Mouse (Mus musculus): ENCODE measurements at regions not wholly inside any gene's neighbourhood (a gene's known extent, or its start where the extent isn't known, plus 50 kb on each side); places are given as distances from the start of the nearest gene placed in this dataset.

GRCm38 (mm10) chr1:135665484-135665883 lies 54.4 kb upstream of the Csrp1 start:
- in situ Hi-C loops (cut with MboI, MseI) = no loop called here

DNA sequence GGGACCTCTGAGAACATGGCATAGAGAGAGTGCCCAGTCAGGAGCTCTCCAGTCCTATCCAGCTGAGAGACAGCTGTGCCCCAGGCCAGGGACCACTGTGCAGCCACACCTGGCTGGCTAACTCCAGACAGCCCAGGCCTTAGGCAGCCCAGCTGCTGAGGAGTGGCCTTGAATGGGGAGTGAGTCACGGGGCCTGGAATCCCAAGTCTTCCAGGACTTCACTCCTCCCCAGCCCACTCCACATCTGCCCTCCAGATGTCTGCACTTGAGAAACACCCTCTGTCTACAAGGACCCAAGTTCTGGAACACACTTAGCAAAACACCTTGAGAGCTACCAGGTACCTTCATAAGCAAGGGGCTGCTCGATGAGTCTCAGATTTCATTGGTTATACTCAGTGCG lies 51.5 kb upstream of the Csrp1 start:
- in situ Hi-C loops (cut with MboI, MseI) = no loop called here

GRCm38 (mm10) chr1:135668951-135669350 lies 50.9 kb upstream of the Csrp1 start:
- in situ Hi-C loops (cut with MboI, MseI) = no loop called here

DNA sequence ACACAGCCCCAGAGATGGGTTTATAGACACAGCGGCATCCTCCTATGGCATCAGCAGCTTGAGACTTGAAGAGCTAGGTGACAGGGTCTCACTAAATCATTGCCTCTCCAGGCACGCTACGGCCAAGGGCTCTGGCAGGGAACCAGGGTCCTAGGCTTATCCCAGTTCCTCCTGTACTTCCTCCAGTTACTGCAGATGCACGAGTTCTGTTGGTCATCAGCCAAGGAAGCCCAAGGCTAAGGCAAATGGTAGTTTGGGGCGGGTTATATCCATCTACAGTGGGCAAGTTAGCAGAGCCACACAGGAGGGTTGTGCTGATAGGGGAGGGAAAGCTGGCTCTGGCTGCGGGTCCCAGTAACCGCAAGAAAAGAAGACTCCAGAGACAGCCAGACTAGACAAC lies 50.1 kb upstream of the Csrp1 start:
- in situ Hi-C loops (cut with MboI, MseI) = loop anchor here (5.0 kb wide), 1 partner anchor 123 kb away; no protein-coding TSS in a partner anchor
